Mouse (Mus musculus): ENCODE measurements around the gene Tgm2. TPM values are rescaled to one million over a fixed set of nuclear protein-coding genes. Genes with fewer than 3 reads are reported as not detected.

Tgm2 gene
- total and polyA plus RNA-seq, 3 experiments, result 18.7 to 37.0 (median 23.5) TPM

GRCm38 (mm10) chr2:158079843-158080395 is 66.3 kb downstream of the Tgm2 start:
- H3K27me3 ChIP-seq (ENCODE audit: insufficient read depth, low read length), result no peaks in the 10 kb centered on the region
- H3K4me3 ChIP-seq (ENCODE audit: low read depth, low read length), result no peak overlapping the region
- H3K36me3 ChIP-seq (replicated peaks), result peaks cover 44% of the 10 kb centered on the region
- DNase-seq (ENCODE audit: low spot score), result no peak
- no peak for TF ChIP-seq POLR2AphosphoS5 (IDR thresholded peaks at IDR 0.05; ENCODE audit: insufficient replicate concordance, low read depth, low read length)
- TF ChIP-seq GATA1 (IDR thresholded peaks at IDR 0.05; ENCODE audit: borderline replicate concordance, low read length), result no peak
- TF ChIP-seq TAL1 (conservative IDR thresholded peaks at IDR 0.05; ENCODE audit: low read depth, low read length), result no peak
- peaks cover 8% of the 10 kb centered on the region for H3K9me3 ChIP-seq (replicated peaks)
- H3K4me1 ChIP-seq (ENCODE audit: insufficient read depth, low read depth, low read length), result no peaks in the 10 kb centered on the region
- no peak for ATAC-seq (ENCODE audit: extremely low read depth, insufficient number of reproducible peaks, low FRiP score, poor library complexity, severe bottlenecking)

GRCm38 (mm10) chr2:158078971-158079370 is 67.3 kb downstream of the Tgm2 start:
- ATAC-seq (ENCODE audit: extremely low read depth, insufficient number of reproducible peaks, low FRiP score, poor library complexity, severe bottlenecking) (no peak), DNase-seq (ENCODE audit: low spot score) (no peak)
- Histone ChIP-seq H3K4me1 (ENCODE audit: insufficient read depth, low read depth, low read length) (no peaks in the 10 kb centered on the region), H3K36me3 (replicated peaks) (peaks cover 52% of the 10 kb centered on the region), H3K4me3 (ENCODE audit: low read depth, low read length) (no peak overlapping the region), H3K27me3 (ENCODE audit: insufficient read depth, low read length) (no peaks in the 10 kb centered on the region), H3K9me3 (replicated peaks) (peaks cover 9% of the 10 kb centered on the region)
- no peak for TF ChIP-seq CTCF (IDR thresholded peaks at IDR 0.05; ENCODE audit: low read depth, low read length)
- no peak for TF ChIP-seq POLR2AphosphoS5 (IDR thresholded peaks at IDR 0.05; ENCODE audit: insufficient replicate concordance, low read depth, low read length)
- TF ChIP-seq GATA2 (IDR thresholded peaks at IDR 0.05; ENCODE audit: borderline replicate concordance, low read depth, low read length), result no peak
- no peak for TF ChIP-seq TAL1 (conservative IDR thresholded peaks at IDR 0.05; ENCODE audit: low read depth, low read length)
- no peak for TF ChIP-seq GATA1 (IDR thresholded peaks at IDR 0.05; ENCODE audit: borderline replicate concordance, low read length)

GRCm38 (mm10) chr2:158077981-158078380 is 68.3 kb downstream of the Tgm2 start:
- Histone ChIP-seq H3K27me3 (ENCODE audit: insufficient read depth, low read length) (no peaks in the 10 kb centered on the region), H3K4me1 (ENCODE audit: insufficient read depth, low read depth, low read length) (no peaks in the 10 kb centered on the region), H3K9me3 (replicated peaks) (peaks cover 9% of the 10 kb centered on the region), H3K36me3 (replicated peaks) (peaks cover 62% of the 10 kb centered on the region), H3K4me3 (ENCODE audit: low read depth, low read length) (no peak overlapping the region)
- TF ChIP-seq GATA2 (IDR thresholded peaks at IDR 0.05; ENCODE audit: borderline replicate concordance, low read depth, low read length) (no peak), GATA1 (IDR thresholded peaks at IDR 0.05; ENCODE audit: borderline replicate concordance, low read length) (no peak), TAL1 (conservative IDR thresholded peaks at IDR 0.05; ENCODE audit: low read depth, low read length) (no peak), POLR2AphosphoS5 (IDR thresholded peaks at IDR 0.05; ENCODE audit: insufficient replicate concordance, low read depth, low read length) (no peak), CTCF (IDR thresholded peaks at IDR 0.05; ENCODE audit: low read depth, low read length) (no peak)
- ATAC-seq (ENCODE audit: extremely low read depth, insufficient number of reproducible peaks, low FRiP score, poor library complexity, severe bottlenecking) (no peak), DNase-seq (ENCODE audit: low spot score) (no peak)

GRCm38 (mm10) chr2:158076690-158077089 is 69.5 kb downstream of the Tgm2 start:
- Histone ChIP-seq H3K4me3 (ENCODE audit: low read depth, low read length) (no peak overlapping the region), H3K27me3 (ENCODE audit: insufficient read depth, low read length) (no peaks in the 10 kb centered on the region), H3K9me3 (replicated peaks) (peaks cover 9% of the 10 kb centered on the region), H3K4me1 (ENCODE audit: insufficient read depth, low read depth, low read length) (no peaks in the 10 kb centered on the region), H3K36me3 (replicated peaks) (peaks cover 75% of the 10 kb centered on the region)
- no peak for ATAC-seq (ENCODE audit: extremely low read depth, insufficient number of reproducible peaks, low FRiP score, poor library complexity, severe bottlenecking)
- TF ChIP-seq CTCF (IDR thresholded peaks at IDR 0.05; ENCODE audit: low read depth, low read length) (no peak), GATA2 (IDR thresholded peaks at IDR 0.05; ENCODE audit: borderline replicate concordance, low read depth, low read length) (no peak), POLR2AphosphoS5 (IDR thresholded peaks at IDR 0.05; ENCODE audit: insufficient replicate concordance, low read depth, low read length) (no peak), TAL1 (conservative IDR thresholded peaks at IDR 0.05; ENCODE audit: low read depth, low read length) (no peak), GATA1 (IDR thresholded peaks at IDR 0.05; ENCODE audit: borderline replicate concordance, low read length) (no peak)
- no peak for DNase-seq (ENCODE audit: low spot score)

GRCm38 (mm10) chr2:158074835-158075234 is 71.4 kb downstream of the Tgm2 start:
- no peak for TF ChIP-seq CTCF (IDR thresholded peaks at IDR 0.05; ENCODE audit: low read depth, low read length)
- no peak for TF ChIP-seq POLR2AphosphoS5 (IDR thresholded peaks at IDR 0.05; ENCODE audit: insufficient replicate concordance, low read depth, low read length)
- no peak for TF ChIP-seq TAL1 (conservative IDR thresholded peaks at IDR 0.05; ENCODE audit: low read depth, low read length)
- no peak for TF ChIP-seq GATA1 (IDR thresholded peaks at IDR 0.05; ENCODE audit: borderline replicate concordance, low read length)
- no peak for TF ChIP-seq GATA2 (IDR thresholded peaks at IDR 0.05; ENCODE audit: borderline replicate concordance, low read depth, low read length)
- Histone ChIP-seq H3K4me1 (ENCODE audit: insufficient read depth, low read depth, low read length) (no peaks in the 10 kb centered on the region; the same call in 1 of the 2 replicates), H3K36me3 (replicated peaks) (peaks cover 90% of the 10 kb centered on the region), H3K27me3 (ENCODE audit: insufficient read depth, low read length) (no peaks in the 10 kb centered on the region), H3K4me3 (ENCODE audit: low read depth, low read length) (no peak overlapping the region), H3K9me3 (replicated peaks) (peaks cover 9% of the 10 kb centered on the region)
- ATAC-seq (ENCODE audit: extremely low read depth, insufficient number of reproducible peaks, low FRiP score, poor library complexity, severe bottlenecking) (no peak), DNase-seq (ENCODE audit: low spot score) (no peak)

GRCm38 (mm10) chr2:158071633-158071995 is 74.6 kb downstream of the Tgm2 start:
- H3K4me3 ChIP-seq (ENCODE audit: low read depth, low read length), result no peak overlapping the region
- H3K9me3 ChIP-seq (replicated peaks), result peaks cover 9% of the 10 kb centered on the region
- ATAC-seq (ENCODE audit: extremely low read depth, insufficient number of reproducible peaks, low FRiP score, poor library complexity, severe bottlenecking) (no peak), DNase-seq (ENCODE audit: low spot score) (no peak)
- H3K4me1 ChIP-seq (ENCODE audit: insufficient read depth, low read depth, low read length), result no peaks in the 10 kb centered on the region; the same call in 1 of the 2 replicates
- no peak for TF ChIP-seq TAL1 (conservative IDR thresholded peaks at IDR 0.05; ENCODE audit: low read depth, low read length)
- no peak for TF ChIP-seq GATA1 (IDR thresholded peaks at IDR 0.05; ENCODE audit: borderline replicate concordance, low read length)
- no peak for TF ChIP-seq GATA2 (IDR thresholded peaks at IDR 0.05; ENCODE audit: borderline replicate concordance, low read depth, low read length)
- no peak for TF ChIP-seq POLR2AphosphoS5 (IDR thresholded peaks at IDR 0.05; ENCODE audit: insufficient replicate concordance, low read depth, low read length)
- TF ChIP-seq CTCF (IDR thresholded peaks at IDR 0.05; ENCODE audit: low read depth, low read length), result no peak
- H3K27me3 ChIP-seq (ENCODE audit: insufficient read depth, low read length), result no peaks in the 10 kb centered on the region
- peaks cover 85% of the 10 kb centered on the region for H3K36me3 ChIP-seq (replicated peaks)

Data from G1E (cell line).